Mouse (Mus musculus): ENCODE results near the gene Polr2i.
A peak's percentile ranks its signal among the peaks of the same experiment; 100 is the strongest.

GRCm38 (mm10) chr7:30198481-30198971 lies 33.2 kb upstream of the Polr2i start, which contains the start of gene Capns1:
- TF ChIP-seq CTCF (IDR thresholded peaks at IDR 0.05; ENCODE audit: insufficient read depth, low read depth, low read length): 0 out of 2 replicates have a peak, but pooled peaks have one; percentile 31
- TF ChIP-seq POLR2A (IDR thresholded peaks at IDR 0.05; ENCODE audit: insufficient read depth, low read depth, low read length): no peak

All from olfactory bulb, adult 2 months (tissue).